Mouse (Mus musculus) spleen, adult 2 months (tissue): ENCODE measurements around the gene P3h4. TPM values are rescaled to one million over a fixed set of nuclear protein-coding genes. Genes with fewer than 3 reads are reported as not detected.
"Not testable (repeated sequence)": the region's sequence is repeated elsewhere in the genome, so short reads cannot be mapped to it uniquely, and the experiment has no call there.

Experiments
- DNase-seq, 2 experiments: peaks; one replicate each; pipeline versions ENCODE4 v3.0.0 to v3.0.0-alpha.2; 2012 to 2021; ENCODE audit warnings: low spot score in 2 of 2, low read depth in 1 of 2
- H3K27ac ChIP-seq: fragments of 200-500 bp; 2 replicates; pipeline ENCODE4 v1.5.1; 2012; ENCODE audit warnings: low read length, inconsistent platforms; ENCODE audit not compliant: insufficient read depth
- H3K27me3 ChIP-seq: fragments of 200-500 bp; 2 replicates; pipeline ENCODE4 v1.6.1; 2012; ENCODE audit warnings: mild to moderate bottlenecking, moderate library complexity, low read length, inconsistent platforms; ENCODE audit not compliant: control insufficient read depth, insufficient read depth
- H3K36me3 ChIP-seq: fragments of 200-500 bp; 2 replicates; pipeline ENCODE4 v1.6.1; 2012; ENCODE audit warnings: mild to moderate bottlenecking, low read length, inconsistent platforms; ENCODE audit not compliant: control insufficient read depth, insufficient read depth
- H3K4me1 ChIP-seq: fragments of 200-500 bp; 2 replicates; pipeline ENCODE4 v1.6.1; 2011; ENCODE audit warnings: inconsistent platforms; ENCODE audit not compliant: control insufficient read depth, insufficient read depth, insufficient read length
- H3K4me3 ChIP-seq: fragments of 200-500 bp; 2 replicates; pipeline ENCODE4 v1.5.1; 2011; ENCODE audit warnings: mild to moderate bottlenecking, inconsistent platforms; ENCODE audit not compliant: insufficient read depth, insufficient read length; ENCODE audit errors: extremely low read depth
- CTCF ChIP-seq: fragments of 200-500 bp; IDR thresholded peaks from 2 replicates; pipeline ENCODE4 v1.5.1; 2011; ENCODE audit warnings: mild to moderate bottlenecking, inconsistent platforms; ENCODE audit not compliant: insufficient read depth, insufficient read length, insufficient replicate concordance; ENCODE audit errors: extremely low read depth
- POLR2A ChIP-seq: fragments of 200-500 bp; IDR thresholded peaks from 2 replicates; pipeline ENCODE4 v1.6.1; 2011; ENCODE audit warnings: low read depth, low read length, inconsistent platforms
- WGBS: fragments of 180-500 bp; shearing (Covaris S2); methylation state at CpG from one replicate; pipeline ENCODE4 v1.1.7; 2018; 5-methylcytosine and 5-hydroxymethylcytosine counted together
- polyA plus RNA-seq: library from polyadenylated mRNA; depleted of rRNA; stranded (reverse); fragments of >200 nt; gene quantifications from 2 replicates; pipeline ENCODE4 v1.2.3, GENCODE M21; 2012; rRNA removed

P3h4 gene
- polyA plus RNA-seq, 1 experiment: 6.7 TPM

- Histone ChIP-seq H3K36me3 (no peaks in the 10 kb centered on the region), H3K27ac (no peak overlapping the region), H3K27me3 (no peaks in the 10 kb centered on the region), H3K4me1 (no peaks in the 10 kb centered on the region), H3K4me3 (no peak overlapping the region)
- peak; percentile 36 to 70 for DNase-seq
- WGBS: 10% methylated on average over 8 of the region's 8 CpGs
- TF ChIP-seq CTCF (peak; percentile 82; the same call in 1 of the 2 replicates), POLR2A (no peak)
These were observed 52.2 kb downstream of the P3h4 start for GRCm38 (mm10) chr11:100362209-100362978.

GRCm38 (mm10) chr11:100361059-100361458 lies 53.6 kb downstream of the P3h4 start:
- not testable (repeated sequence) for H3K4me3 ChIP-seq, H3K27me3 ChIP-seq
- WGBS: no CpG with 5 or more reads among the region's 13 CpGs

GRCm38 (mm10) chr11:100360175-100360574 lies 54.5 kb downstream of the P3h4 start:
- H3K27me3 ChIP-seq: peaks cover 9% of the 10 kb centered on the region
- no peak overlapping the region for H3K4me3 ChIP-seq
- DNase-seq: no peak
- 53% methylated on average over 6 of the region's 6 CpGs for WGBS
- H3K36me3 ChIP-seq: no peaks in the 10 kb centered on the region
- H3K4me1 ChIP-seq: no peaks in the 10 kb centered on the region
- TF ChIP-seq POLR2A (no peak), CTCF (no peak)
- no peak overlapping the region for H3K27ac ChIP-seq

More at GRCm38 (mm10) chr11:100361059-100361458, 53.6 kb downstream of the P3h4 start:
- not testable (repeated sequence) for H3K36me3 ChIP-seq, DNase-seq, H3K4me1 ChIP-seq, H3K27ac ChIP-seq

Other genes starting within 250 kb of the P3h4 start
- not detected in 2 replicates for gene Krt9, start 221.6 kb downstream of the P3h4 start, polyA plus RNA-seq
- 0.20 TPM in 1 of 2 replicates, not detected in the other for gene Krt14, start 207.3 kb downstream of the P3h4 start, polyA plus RNA-seq
- gene Krt16, start 165.9 kb downstream of the P3h4 start, polyA plus RNA-seq: not detected in 2 replicates
- gene Krt17, start 153.8 kb downstream of the P3h4 start, polyA plus RNA-seq: not detected in 2 replicates
- gene Krt42, start 145.0 kb downstream of the P3h4 start, polyA plus RNA-seq: not detected in 2 replicates
- gene Eif1, start 95.0 kb downstream of the P3h4 start, polyA plus RNA-seq: 74.0 and 83.2 TPM in 2 replicates
- not detected in 2 replicates for gene Gast, start 80.4 kb downstream of the P3h4 start, polyA plus RNA-seq
- 22.0 and 24.7 TPM in 2 replicates for gene Hap1, start 58.7 kb downstream of the P3h4 start, polyA plus RNA-seq
- gene Jup, start 17.1 kb downstream of the P3h4 start, polyA plus RNA-seq: 84.5 and 91.6 TPM in 2 replicates
- 14.9 and 16.7 TPM in 2 replicates for gene Fkbp10, start 861 bp upstream of the P3h4 start, polyA plus RNA-seq
- 28.8 and 40.8 TPM in 2 replicates for gene Nt5c3b, start 27.0 kb upstream of the P3h4 start, polyA plus RNA-seq
- gene Klhl10, start 27.1 kb upstream of the P3h4 start, polyA plus RNA-seq: 0.18 and 0.27 TPM in 2 replicates
- gene Klhl11, start 57.9 kb upstream of the P3h4 start, polyA plus RNA-seq: 2.6 and 4.2 TPM in 2 replicates
- 57.4 and 58.6 TPM in 2 replicates for gene Acly, start 113.2 kb upstream of the P3h4 start, polyA plus RNA-seq
- 0.04 and 0.07 TPM in 2 replicates for gene Ttc25, start 130.8 kb upstream of the P3h4 start, polyA plus RNA-seq
- 97.4 and 120 TPM in 2 replicates for gene Cnp, start 160.1 kb upstream of the P3h4 start, polyA plus RNA-seq
- 39.5 and 48.9 TPM in 2 replicates for gene Nkiras2, start 204.4 kb upstream of the P3h4 start, polyA plus RNA-seq
- gene Dnajc7, start 205.3 kb upstream of the P3h4 start, polyA plus RNA-seq: 43.9 and 53.7 TPM in 2 replicates